Mouse (Mus musculus) CD4-positive, CD25-positive, alpha-beta regulatory T cell, adult 9 weeks (primary cell): ENCODE measurements around the gene Idh1. TPM values are rescaled to one million over a fixed set of nuclear protein-coding genes. Genes with fewer than 3 reads are reported as not detected.

Source experiments
- polyA plus RNA-seq: library from polyadenylated mRNA; unstranded; fragments of 100-300 nt; shearing (Covaris generic); gene quantifications from one replicate; pipeline ENCODE4 v1.2.1, GENCODE M21; 2017

The Idh1 gene
- polyA plus RNA-seq, result 14.0 TPM

DNA sequence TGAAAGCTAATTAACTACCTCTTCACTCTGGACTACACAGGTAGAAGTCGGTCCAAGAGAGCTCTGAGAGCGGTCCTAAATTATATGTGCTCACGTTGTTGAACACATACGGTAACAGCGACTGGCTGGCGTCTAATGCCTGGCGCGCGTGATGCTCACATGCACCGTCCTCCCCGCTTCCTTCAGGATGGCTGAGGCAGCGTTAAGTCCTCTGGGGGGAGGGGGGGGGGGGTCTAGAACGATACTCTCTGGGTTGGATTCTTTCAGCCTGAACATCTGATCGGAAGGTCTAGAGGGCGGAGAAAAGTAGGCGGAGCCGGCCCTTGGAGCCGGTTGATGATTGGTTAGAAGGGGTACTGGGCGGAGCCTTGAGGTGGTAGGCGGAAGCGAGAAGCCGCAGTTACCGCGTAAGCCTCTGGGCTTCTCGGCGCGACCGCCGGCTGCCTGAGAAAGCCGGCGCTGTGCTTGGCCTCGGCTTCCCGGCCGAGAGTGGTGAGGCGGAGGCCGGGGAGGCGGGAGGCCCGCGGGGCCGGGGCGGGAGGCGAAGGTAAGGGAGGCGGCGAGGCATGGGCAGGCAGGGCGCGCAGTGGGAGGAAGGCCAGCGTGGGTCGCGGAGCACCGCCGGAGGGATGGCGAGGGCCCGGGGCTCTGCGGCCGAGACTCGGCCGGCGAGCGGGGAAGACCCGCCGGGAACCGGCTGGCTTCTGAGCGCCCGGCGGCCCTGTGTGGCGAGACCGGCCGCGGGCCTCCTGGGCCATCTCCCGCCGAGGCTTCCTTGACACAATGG lies at the start of gene Idh1, which contains the start of gene Pikfyve:
Gene Idh1, minus strand, starts transcription at position 214 of the 787 bp plus-strand sequence.
Gene Pikfyve, plus strand, starts transcription at position 397 of the 787 bp plus-strand sequence.

DNA sequence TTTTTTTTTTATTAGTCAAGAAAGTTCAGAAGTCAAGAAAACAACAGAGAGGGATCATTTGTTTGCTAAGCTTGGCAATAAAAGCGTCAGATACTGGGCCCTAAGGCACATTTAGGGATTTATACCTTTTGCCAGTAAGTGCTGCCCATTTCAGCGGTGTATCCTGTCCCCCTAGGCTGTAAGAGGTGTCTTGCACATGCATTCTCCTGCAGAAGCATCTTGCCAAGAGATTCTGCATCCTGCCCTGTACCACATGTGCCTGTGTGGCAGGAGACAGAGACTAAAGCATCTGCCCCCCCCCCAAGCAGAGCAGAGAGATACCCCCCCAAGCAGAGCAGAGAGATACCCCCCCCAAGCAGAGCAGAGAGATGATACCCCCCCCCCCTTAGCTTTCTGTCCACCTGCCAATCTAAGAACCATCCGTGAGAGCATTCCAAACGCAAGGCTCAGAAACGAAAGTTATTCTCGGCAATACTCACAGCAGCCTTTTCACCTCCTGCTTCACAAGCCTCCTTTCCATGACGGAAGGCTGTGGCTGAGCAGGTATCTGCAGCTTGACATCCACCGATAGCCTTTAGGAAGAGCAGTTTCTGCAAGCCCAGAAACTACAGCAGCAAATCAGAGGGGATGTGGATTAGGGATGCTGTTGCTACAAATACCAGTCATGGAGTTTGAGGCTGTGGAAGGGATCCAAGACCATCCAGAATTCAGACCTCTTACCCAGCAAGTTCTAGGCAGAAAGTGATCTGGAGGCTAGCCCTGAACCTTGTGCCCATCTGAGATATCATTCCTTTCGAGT lies 63.5 kb downstream of the Idh1 start, which contains the start of gene D630023F18Rik:
Gene D630023F18Rik, minus strand, starts transcription at position 641 of the 799 bp plus-strand sequence.

DNA sequence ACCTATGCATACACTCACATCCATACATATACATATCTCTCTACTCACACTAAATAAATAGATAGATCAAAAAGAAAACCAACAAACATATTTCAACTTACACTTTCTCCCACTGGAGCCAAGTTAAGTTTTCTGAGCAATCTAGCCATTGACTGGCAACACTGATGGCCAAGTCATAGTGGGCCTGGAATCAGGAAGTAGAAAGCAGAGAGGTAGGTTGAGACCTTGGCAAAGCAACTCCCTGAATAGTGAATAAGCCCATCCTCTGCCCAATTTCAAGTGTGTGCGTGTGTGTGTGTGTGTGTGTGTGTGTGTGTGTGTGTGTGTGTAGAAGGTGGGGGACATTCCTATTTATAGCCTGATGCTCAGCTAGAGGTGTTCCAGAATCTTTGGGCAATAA lies 66.9 kb downstream of the Idh1 start, which contains the start of gene Gm28845:
Gene Gm28845, minus strand, starts transcription at position 121 of the 400 bp plus-strand sequence.

Other genes starting within 250 kb of the Idh1 start
- gene Plekhm3, start 229.7 kb downstream of the Idh1 start, polyA plus RNA-seq, result 13.3 TPM
- 0.25 TPM for gene Akr1cl, start 153.7 kb downstream of the Idh1 start, polyA plus RNA-seq
- gene Cryge, start 135.4 kb downstream of the Idh1 start, polyA plus RNA-seq, result not detected
- not detected for gene Crygd, start 123.0 kb downstream of the Idh1 start, polyA plus RNA-seq
- gene Crygc, start 112.8 kb downstream of the Idh1 start, polyA plus RNA-seq, result not detected
- gene Crygb, start 104.2 kb downstream of the Idh1 start, polyA plus RNA-seq, result not detected
- not detected for gene Cryga, start 83.1 kb downstream of the Idh1 start, polyA plus RNA-seq
- not detected for gene Gm28845, start 66.9 kb downstream of the Idh1 start, polyA plus RNA-seq
- not detected for gene D630023F18Rik, start 63.3 kb downstream of the Idh1 start, polyA plus RNA-seq
- 30.0 TPM for gene Pikfyve, start 183 bp upstream of the Idh1 start, polyA plus RNA-seq
- gene Pth2r, start 95.6 kb upstream of the Idh1 start, polyA plus RNA-seq, result not detected